Mouse (Mus musculus): ENCODE measurements around the gene Psmb8. TPM values are rescaled to one million over a fixed set of nuclear protein-coding genes. Genes with fewer than 3 reads are reported as not detected.
A peak's percentile ranks its signal among the peaks of the same experiment; 100 is the strongest.
"Not testable (repeated sequence)": the region's sequence is repeated elsewhere in the genome, so short reads cannot be mapped to it uniquely, and the experiment has no call there.

The Psmb8 gene
- total RNA-seq, 2 experiments from 2014 or later = 8.9 to 13.0 TPM

DNA sequence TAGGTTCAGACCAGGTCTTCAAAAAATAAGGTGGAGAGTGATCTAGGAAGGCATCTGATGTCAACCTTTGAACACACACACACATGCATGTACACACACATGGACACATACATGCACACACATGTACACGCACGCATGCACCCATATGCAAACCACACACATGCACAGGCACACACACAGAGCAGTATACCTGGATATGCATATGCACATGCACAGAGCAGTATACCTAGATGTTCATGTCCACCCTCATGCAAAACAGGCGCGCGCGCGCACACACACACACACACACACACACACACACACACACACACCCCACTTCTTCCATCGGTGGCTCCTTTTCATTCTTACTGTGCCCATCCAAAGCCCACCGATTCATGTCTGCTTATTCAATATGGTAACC, 10.3 kb downstream of the Psmb8 start:
- intact Hi-C loops (cut with DNase I) = no loop called here
- peak in 1 of 2 experiments; percentile 0 for DNase-seq

DNA sequence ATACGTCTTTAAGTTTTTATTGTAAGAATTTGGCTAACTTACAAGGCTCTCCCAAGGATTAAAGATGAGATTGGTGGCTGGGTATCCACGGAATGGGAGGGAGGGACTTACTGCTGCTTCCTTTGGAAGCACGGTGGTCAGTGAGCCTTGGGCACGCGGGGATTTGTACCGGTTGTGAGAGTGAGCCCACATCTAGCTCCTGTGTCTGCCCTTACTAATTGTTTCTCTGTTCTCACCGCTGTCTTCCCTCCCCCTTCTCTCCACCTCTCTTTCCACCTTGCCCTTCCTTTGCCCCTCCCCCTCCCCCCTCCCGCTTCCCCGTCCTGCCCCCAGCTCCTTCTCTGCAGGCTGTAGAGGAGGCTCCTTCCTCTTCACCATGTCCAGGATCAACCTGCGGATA, 10.9 kb downstream of the Psmb8 start:
- DNase-seq = no peak
- intact Hi-C loops (cut with DNase I) = no loop called here

DNA sequence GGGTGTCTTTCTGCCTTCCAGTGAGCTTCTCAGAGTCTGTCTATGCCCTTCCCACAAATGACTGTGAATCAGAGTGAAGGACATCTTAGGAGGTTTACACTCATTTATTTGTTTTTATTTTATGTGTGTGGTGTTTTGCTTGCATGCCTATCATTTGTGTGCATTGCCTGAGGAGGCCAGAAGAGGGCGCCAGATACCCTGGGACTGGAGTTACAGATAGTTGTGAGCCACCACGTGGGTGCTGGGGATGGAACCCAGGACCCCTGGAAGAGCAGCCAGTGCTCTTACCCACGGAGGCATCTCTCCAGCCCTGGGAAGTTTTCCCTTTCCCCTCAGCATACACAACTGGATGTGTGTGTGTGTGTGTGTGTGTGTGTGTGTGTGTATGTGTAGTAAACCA, 12.2 kb downstream of the Psmb8 start:
- DNase-seq = peak in 1 of 2 experiments; percentile 1
- intact Hi-C loops (cut with DNase I) = no loop called here

DNA sequence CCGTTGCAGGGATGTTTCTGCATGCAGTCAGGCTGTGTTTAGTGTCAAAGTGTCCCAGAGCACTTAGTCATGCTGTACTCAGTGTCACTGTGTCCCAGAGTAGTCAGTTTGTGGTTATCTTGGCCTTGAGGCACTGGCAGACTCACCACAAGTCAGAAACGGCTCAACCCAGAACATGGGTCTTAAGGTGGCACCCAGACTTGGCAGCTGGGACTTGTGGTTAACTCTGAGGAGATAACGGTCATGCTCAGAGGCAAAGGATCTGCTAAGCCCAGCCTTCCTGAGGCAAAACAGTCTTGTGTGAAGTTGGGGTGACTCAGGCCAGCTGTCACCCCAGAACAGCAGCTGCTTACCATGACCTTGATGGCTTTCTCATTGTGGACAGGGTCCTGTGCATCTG, 13.1 kb downstream of the Psmb8 start:
- DNase-seq = peak in 1 of 2 experiments; percentile 1
- intact Hi-C loops (cut with DNase I) = no loop called here

DNA sequence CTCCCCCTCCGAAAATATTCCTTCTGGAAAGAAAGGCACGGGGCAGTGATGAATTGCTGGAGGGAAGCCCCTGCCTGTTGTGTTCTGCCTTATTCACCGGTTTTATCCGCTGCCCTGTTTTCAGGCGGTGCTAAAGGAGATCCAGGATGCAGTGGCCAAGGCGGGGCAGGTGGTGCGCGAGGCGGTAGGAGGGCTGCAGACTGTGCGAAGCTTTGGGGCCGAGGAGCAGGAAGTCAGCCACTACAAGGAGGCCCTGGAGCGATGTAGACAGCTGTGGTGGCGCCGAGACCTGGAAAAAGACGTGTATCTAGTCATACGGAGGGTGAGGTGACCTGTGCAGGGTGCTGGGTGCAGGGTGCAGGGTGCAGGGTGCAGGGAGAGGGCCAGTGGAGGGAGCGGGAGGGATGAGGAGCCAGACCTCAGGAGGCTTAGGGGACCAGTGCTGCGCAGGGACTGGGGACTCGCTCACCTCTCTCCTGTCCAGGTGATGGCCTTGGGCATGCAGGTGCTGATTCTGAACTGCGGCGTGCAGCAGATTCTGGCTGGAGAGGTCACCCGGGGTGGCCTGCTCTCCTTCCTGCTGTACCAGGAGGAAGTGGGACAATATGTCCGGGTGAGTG, 14.3 kb downstream of the Psmb8 start:
- peak in 1 of 2 experiments; percentile 1 for DNase-seq
- intact Hi-C loops (cut with DNase I) = no loop called here

DNA sequence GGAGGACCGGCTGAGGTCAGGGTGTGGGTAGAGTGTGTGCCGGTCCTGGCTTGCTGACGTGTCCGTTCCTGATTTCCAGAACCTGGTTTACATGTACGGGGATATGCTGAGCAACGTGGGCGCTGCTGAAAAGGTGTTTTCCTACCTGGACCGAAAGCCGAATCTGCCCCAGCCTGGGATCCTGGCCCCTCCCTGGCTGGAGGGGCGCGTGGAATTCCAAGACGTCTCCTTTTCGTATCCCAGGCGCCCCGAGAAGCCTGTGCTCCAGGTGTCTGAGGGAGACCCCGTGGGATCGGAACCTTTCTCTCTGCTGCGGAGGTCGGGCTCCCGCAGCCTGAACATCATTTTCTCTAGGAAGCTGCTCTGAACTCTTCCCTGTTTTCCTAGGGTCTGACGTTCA, 16.4 kb downstream of the Psmb8 start:
- DNase-seq = peak in 1 of 2 experiments; percentile 1
- intact Hi-C loops (cut with DNase I) = no loop called here

DNA sequence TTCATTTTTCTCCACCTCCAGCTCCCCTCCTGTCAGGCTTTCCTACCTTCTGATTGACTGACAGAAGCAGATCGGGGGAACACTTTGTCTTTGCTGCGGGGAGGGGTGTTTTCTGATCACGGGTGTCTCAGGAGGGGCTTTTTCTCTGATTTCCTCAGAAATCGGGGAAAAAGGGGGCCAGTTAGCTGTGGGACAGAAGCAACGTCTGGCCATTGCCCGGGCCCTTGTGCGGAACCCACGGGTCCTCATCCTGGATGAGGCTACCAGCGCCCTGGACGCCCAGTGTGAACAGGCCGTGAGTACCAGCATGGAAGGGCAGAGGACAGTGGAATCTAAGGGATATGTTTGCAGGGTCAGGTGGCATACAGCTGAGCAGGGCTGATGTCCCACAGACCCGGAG, 17.7 kb downstream of the Psmb8 start:
- intact Hi-C loops (cut with DNase I) = no loop called here
- peak in 1 of 2 experiments; percentile 0 for DNase-seq

DNA sequence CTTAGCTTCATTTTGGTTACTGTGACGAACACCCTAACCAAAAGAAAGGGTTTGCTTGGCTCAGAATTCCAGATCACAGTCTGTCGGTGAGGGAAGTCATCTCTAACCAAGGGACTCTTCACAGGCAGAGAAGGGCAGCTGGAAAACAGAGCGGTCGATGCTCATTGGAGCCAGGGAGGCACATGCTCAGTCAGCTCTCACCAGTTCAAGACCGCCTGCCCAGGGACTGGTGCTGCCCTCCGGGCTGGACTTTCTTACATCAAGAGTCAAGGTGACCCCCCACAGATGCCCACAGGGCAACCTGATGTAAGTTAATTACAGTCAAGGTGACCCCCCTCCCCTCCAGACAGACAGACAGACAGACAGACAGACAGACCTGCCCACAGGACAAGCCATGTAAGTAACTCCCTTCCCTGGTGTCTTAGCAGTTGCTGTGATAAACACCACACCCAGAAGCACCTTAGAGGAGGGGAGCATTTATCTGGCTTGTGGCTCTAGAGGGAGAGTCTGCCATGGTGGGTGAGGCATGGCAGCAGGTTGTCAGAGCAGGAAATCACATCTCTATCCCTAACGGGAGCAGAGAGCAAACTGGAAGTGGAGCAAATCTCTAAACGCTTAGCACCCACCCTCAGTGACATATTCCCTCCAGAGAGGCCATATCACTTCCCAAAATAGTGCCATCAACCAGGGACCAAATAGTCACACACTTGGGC, 19.9 kb downstream of the Psmb8 start:
- DNase-seq = no peak
- intact Hi-C loops (cut with DNase I) = no loop called here

DNA sequence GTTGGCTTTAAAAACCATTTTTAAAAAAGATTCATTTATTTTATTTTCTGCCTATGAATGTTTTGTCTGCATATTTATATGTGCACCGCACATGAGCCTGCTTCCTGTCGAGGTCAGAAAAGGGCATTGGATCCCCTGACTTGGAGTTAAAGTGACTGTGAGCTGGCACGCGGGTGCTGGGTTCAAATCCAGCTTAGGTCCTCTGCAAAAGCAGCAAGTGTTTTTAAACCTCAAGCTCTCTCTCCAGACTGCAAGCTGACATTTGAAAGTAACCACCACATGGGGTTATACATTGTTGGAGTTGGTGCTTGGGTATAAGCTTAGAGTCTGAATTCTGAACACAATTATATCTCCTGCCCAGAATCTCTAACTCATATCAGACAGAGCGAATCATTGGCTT, 20.5 kb downstream of the Psmb8 start:
- intact Hi-C loops (cut with DNase I) = no loop called here
- peak in 1 of 2 experiments; percentile 0 for DNase-seq

DNA sequence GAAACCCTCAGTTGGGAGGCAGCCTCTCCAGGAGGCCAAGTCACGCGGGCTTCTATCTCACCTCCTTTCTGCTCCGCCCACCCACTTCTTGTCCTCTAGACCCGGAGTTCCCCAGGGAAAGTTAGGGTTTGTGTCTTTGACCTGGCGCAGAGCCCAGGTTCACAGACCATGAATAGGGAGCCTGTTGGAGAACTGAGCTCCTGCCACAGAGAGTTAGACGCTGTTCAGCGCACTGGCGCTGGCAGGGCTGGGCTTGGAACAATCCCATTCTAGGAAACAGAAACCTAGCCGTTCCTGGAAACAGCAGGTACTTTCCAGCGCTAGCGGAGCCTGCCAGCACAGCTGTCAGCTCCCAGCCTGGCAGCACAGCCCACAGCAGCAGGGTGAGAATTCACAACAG, 21.2 kb downstream of the Psmb8 start:
- intact Hi-C loops (cut with DNase I) = no loop called here

DNA sequence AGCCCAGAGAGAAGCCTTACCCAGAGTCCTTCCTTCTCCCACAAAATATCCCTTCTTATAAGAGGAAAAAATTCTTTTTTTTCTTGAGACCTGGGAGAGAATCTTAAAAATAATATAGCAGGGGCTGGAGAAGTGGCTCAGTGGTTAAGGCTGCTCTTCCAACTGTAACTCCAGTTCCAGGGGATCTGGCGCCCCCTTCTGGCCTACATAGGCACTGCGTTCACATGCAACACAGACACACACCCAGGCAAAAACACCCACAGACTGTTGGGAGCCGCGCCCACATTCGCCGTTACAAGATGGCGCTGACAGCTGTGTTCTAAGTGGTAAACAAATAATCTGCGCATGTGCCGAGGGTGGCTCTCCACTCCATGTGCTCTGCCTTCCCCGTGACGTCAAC, 21.6 kb downstream of the Psmb8 start:
- peak; percentile 55 to 77 for DNase-seq
- intact Hi-C loops (cut with DNase I) = not testable (repeated sequence)

More for the DNA sequence above, 21.2 kb downstream of the Psmb8 start:
- peak; percentile 72 to 73 for DNase-seq

DNA sequence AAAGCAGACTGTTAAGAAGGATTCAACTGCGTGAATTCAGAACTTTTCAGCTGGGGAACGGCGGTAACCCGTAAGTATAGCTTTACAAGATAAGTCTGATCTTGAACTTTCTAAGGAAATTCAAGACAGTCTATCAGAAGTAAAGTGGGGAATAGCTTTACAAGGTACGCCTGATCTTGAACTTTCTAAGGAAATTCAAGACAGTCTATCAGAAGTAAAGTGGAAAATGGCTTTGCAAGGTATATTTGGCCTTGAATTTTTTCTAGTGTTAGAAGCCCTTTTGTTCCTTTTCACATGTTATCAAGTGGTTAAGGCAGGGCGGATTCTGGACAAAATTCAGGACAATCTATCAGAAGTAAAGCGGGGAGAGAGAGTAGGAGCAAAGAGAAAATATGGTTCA, 22.3 kb downstream of the Psmb8 start:
- intact Hi-C loops (cut with DNase I) = not testable (repeated sequence)
- DNase-seq = peak in 1 of 2 experiments; percentile 1

DNA sequence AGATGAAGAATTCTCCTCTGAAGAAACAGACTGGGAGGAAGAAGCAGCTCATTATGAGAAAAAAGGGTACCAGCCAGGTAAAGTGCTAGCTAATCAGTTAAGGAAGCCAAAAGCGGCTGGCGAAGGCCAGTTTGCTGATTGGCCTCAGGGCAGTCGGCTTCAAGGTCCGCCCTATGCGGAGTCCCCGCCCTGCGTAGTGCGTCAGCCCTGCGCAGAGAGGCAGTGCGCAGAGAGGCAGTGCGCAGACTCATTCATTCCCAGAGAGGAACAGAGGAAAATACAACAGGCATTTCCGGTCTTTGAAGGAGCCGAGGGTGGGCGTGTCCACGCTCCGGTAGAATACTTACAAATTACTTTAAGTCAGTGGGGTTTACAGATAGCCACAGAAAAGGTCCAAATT, 22.9 kb downstream of the Psmb8 start:
- DNase-seq; intact Hi-C loops (cut with DNase I): not testable (repeated sequence)

DNA sequence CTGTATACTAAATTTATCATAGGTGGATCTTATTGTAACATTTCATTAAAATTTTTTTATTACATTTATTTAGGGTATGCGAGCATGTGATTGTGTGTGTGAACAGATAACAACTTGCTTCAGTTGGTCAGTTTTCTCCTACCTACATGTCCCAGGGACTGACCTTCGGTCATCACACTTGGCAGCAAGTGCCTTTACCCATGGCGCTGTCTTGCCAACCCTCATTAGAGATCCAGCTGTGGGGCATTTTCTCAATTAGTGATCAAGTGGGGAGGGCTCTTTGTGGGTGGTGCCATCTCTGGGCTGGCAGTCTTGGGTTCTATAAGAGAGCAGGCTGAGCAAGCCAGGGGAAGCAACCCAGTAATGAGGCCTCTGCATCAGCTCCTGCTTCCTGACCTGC, 27.3 kb downstream of the Psmb8 start:
- no peak for DNase-seq
- intact Hi-C loops (cut with DNase I) = no loop called here

DNA sequence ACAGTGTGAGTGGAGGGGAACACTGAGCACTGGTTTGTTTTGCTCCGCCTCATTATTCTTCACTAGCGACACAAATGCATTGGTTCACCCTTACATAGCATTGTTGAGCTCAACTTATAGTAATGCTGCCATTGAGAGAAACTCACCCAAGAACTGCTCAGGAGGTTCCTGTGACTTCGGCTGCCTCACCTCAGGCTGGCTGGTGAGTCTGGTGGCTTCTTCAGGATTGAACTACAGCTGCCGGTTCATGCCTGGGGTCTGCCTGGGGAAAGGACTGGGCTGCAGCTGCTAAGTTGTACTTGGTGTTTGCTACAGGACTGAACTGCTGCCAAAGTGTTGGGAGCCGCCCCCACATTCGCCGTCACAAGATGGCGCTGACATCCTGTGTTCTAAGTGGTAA, 27.9 kb downstream of the Psmb8 start:
- DNase-seq = no peak
- intact Hi-C loops (cut with DNase I) = no loop called here

DNA sequence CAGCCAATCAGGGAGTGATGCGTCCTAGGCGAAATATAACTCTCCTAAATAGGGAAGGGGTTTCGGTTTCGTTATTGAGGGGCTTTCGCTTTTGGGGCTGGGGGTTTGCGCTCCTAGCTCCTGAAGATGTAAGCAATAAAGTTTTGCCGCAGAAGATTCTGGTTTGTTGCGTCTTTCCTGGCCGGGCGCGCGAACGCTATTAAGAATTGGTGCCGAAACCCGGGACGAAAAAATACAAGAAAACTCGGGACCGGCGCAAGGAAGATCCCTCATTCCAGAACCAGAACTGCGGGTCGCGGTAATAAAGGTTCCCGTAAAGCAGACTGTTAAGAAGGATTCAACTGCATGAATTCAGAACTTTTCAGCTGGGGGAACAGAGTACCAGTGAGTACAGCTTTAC, 28.4 kb downstream of the Psmb8 start:
- intact Hi-C loops (cut with DNase I); DNase-seq: not testable (repeated sequence)

DNA sequence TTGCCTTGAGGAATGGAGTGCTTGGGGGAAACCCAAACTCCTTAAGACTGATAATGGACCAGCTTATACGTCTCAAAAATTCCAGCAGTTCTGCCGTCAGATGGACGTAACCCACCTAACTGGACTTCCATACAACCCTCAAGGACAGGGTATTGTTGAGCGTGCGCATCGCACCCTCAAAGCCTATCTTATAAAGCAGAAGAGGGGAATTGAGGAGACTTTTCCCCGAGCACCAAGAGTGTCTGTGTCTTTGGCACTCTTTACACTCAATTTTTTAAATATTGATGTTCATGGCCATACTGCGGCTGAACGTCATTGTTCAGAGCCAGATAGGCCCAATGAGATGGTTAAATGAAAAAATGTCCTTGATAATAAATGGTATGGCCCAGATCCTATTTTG, 33.5 kb downstream of the Psmb8 start:
- DNase-seq = not testable (repeated sequence)
- intact Hi-C loops (cut with DNase I) = loop anchor here (10.0 kb wide), 1 partner anchor 126 kb away; no protein-coding TSS in a partner anchor

DNA sequence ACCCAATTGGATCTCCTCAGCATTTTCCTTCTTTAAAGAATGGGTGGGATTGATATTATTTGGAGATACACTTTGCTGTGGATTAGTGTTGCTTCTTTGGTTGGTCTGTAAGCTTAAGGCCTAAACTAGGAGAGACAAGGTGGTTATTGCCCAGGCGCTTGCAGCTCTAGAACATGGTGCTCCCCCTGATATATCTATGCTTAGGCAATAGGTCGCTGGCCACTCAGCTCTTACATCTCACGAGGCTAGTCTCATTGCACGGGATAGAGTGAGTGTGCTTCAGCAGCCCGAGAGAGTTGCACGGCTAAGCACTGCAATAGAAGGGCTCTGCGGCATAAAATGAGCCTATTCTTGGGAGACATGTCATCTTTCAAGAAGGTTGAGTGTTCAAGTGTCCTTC, 34.5 kb downstream of the Psmb8 start:
- DNase-seq = not testable (repeated sequence)
- intact Hi-C loops (cut with DNase I) = loop anchor here (10.0 kb wide), 1 partner anchor 127 kb away; no protein-coding TSS in a partner anchor

DNA sequence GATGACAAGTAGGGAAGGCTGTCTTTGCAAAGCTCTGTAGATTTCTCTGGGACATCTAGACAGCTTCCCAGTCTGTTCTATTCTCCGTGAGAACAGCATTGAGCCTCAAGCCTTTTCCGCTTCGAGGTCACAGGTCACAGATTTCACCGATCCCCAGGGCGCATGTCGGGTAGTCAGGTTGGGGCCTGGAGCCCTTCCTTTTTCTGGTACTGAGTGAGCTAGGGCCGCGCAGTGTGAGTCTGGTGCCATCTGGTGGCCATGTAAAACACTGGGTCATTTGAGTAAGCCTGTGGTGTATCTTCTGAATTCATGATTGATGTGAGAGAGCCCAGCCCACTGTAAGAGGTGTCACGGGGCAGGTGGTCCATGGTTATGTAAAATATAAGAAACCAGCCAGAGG, 37.4 kb downstream of the Psmb8 start:
- peak; percentile 83 to 88 for DNase-seq
- intact Hi-C loops (cut with DNase I) = loop anchor here (1.0 to 10.0 kb wide), 3 partner anchors 33 to 130 kb away; partner anchors contain the start of gene Tap2

DNA sequence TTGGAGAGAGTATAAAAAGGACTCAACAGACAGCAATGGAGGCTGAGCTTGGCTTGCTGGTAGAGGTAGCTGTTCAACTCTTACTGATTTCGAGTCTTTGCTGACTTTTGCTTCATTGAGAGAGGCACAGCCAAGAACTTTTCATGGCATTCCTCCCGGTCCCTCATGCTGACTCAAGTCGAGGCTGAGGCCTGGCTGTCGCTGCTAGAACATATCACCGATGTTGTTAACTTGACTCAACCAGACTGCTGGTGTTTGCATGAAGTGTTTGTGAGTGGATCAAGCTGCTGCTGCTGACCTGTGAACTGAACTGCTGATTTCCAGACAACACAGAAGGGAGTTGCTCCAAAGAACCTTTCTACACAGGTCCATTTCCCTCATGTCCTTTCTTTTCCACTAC, 39.2 kb downstream of the Psmb8 start:
- DNase-seq = no peak
- intact Hi-C loops (cut with DNase I) = loop anchor here (5.0 to 10.0 kb wide), 2 partner anchors 34 to 132 kb away; partner anchors contain the start of gene Tap2

DNA sequence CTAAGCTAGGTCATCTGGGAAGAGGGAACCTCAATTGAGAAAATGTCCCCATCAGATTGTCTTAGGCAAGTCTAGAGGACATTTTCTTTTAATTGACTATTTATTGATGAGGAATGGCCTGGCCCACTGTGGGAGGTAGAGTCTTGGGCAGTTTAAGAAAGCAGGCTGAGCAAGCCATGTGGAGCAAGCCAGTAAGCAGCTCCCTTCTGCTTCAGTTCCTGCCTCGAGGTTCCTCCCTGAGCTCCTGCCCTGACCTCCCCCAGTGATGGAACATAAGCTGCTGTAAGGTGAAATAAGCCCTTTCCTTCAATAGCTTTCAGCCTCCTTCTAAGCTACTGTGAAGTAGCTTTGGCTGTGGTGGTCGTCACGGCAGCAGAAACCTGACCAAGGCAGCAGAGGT, 40.2 kb downstream of the Psmb8 start:
- intact Hi-C loops (cut with DNase I) = loop anchor here (5.0 to 10.0 kb wide), 2 partner anchors 35 to 133 kb away; partner anchors contain the start of gene Tap2
- DNase-seq = no peak

DNA sequence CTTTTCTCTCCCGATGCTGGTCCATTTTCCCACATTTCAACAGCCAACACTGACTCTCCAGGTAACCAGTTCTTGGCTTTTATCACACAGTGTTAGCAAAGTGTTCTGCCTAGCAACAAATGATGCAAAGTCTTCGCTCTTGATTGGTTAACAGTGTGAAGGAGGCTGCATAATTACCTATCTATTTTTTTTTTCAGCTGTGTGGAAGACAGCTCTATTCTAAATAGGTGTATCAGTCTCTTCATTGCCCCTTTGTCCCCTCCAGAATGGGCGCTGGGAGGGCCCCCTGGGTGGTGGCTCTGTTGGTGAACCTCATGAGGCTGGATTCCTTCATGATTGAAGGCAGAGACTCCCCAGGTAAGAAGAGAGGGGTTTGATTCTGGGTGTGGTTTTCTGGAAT, 41.2 kb downstream of the Psmb8 start, which contains the start of gene H2-Ob:
Gene H2-Ob (plus strand): TSS at position 198 of the 400 bp plus-strand sequence.
- intact Hi-C loops (cut with DNase I) = loop anchor here (5.0 to 10.0 kb wide), 2 partner anchors 36 to 134 kb away; partner anchors contain the start of gene Tap2
- DNase-seq = peak in 1 of 2 experiments; percentile 58

Measured in heart, postnatal 14 days (tissue).